Mouse (Mus musculus): ENCODE measurements around the gene Mpzl1. TPM values are rescaled to one million over a fixed set of nuclear protein-coding genes. Genes with fewer than 3 reads are reported as not detected.
A peak's percentile ranks its signal among the peaks of the same experiment; 100 is the strongest.

Mpzl1 gene
- polyA plus RNA-seq, 1 experiment from 2014 or later = 71.4 TPM

DNA sequence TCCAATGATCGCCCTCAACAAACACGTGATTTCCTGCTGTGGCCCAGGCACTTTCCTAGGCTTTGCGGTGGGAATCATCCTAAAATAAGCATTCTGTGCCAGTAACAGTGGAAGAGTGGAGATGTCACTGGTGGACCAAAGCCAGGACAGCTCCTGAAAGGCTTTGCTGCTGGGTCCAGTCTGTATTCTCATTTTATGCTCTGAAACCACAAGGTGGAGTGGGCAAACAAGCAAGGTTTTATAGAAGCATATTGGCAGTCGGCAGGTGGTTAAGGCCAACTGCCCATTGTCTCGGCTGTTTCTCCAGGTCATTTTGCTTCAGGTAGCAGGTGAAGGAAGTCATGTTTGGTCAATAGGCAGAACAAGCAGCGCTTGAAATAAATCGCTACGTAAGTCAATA is 3.2 kb downstream of the Mpzl1 start:
- no peak overlapping the region for H3K27ac ChIP-seq (replicated peaks)
- peaks cover 6% of the 10 kb centered on the region for H3K4me1 ChIP-seq (replicated peaks; ENCODE audit: control insufficient read depth, insufficient read depth)
- DNase-seq (ENCODE audit: low spot score) (no peak), ATAC-seq (ENCODE audit: low FRiP score, low TSS enrichment) (no peak)
- no peaks in the 10 kb centered on the region for H3K36me3 ChIP-seq (ENCODE audit: control insufficient read depth, insufficient read depth, low read length)
- TF ChIP-seq CTCF (IDR thresholded peaks at IDR 0.05; ENCODE audit: low read depth) (no peak; the same call in 1 of the 2 replicates), EP300 (optimal IDR thresholded peaks at IDR 0.05) (no peak)
- no peak overlapping the region for H3K9ac ChIP-seq (ENCODE audit: low read length)
- H3K4me2 ChIP-seq (replicated peaks; ENCODE audit: low read depth) = peak overlapping the region; percentile 25
- WGBS = 52% methylated on average over 8 of the region's 8 CpGs
- H3K9me3 ChIP-seq (ENCODE audit: control insufficient read depth, low read length) = no peaks in the 10 kb centered on the region
- peak overlapping the region; percentile 8; the same call in 1 of the 2 replicates for H3K4me3 ChIP-seq (ENCODE audit: low read depth, low read length)
- H3K27me3 ChIP-seq (ENCODE audit: control insufficient read depth, insufficient read depth, low read length) = no peaks in the 10 kb centered on the region

GRCm38 (mm10) chr1:165629975-165630374 is 4.4 kb downstream of the Mpzl1 start:
- H3K4me2 ChIP-seq (replicated peaks; ENCODE audit: low read depth) = peak overlapping the region; percentile 14; the same call in 1 of the 2 replicates
- no peaks in the 10 kb centered on the region for H3K36me3 ChIP-seq (ENCODE audit: control insufficient read depth, insufficient read depth, low read length)
- DNase-seq (ENCODE audit: low spot score) (peak; percentile 44), ATAC-seq (ENCODE audit: low FRiP score, low TSS enrichment) (no peak)
- H3K27me3 ChIP-seq (ENCODE audit: control insufficient read depth, insufficient read depth, low read length) = no peaks in the 10 kb centered on the region
- H3K9ac ChIP-seq (ENCODE audit: low read length) = no peak overlapping the region
- H3K27ac ChIP-seq (replicated peaks) = peak overlapping the region; percentile 65
- peaks cover 4% of the 10 kb centered on the region for H3K4me1 ChIP-seq (replicated peaks; ENCODE audit: control insufficient read depth, insufficient read depth)
- WGBS = 26% methylated on average over 8 of the region's 8 CpGs
- H3K4me3 ChIP-seq (ENCODE audit: low read depth, low read length) = no peak overlapping the region
- TF ChIP-seq EP300 (optimal IDR thresholded peaks at IDR 0.05) (no peak), CTCF (IDR thresholded peaks at IDR 0.05; ENCODE audit: low read depth) (no peak)
- no peaks in the 10 kb centered on the region for H3K9me3 ChIP-seq (ENCODE audit: control insufficient read depth, low read length)

DNA sequence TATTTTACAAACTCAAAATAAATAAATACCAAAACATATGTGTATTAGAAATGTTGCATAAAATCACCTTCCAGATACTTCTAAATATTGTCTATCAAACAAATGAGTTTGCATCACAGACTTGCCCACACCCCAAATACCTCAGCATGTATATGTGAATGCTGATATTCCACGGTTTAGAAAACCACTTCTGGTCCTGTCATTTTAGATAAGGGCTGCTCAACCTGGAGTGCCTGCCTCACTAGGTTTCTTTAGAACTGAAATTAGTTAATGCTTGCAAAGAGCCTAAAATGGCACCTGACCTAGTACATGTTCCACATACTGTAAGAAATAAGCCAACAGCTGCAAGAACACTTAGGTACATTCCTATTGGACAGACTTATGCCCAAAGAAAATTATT is 5.7 kb downstream of the Mpzl1 start:
- no peaks in the 10 kb centered on the region for H3K9me3 ChIP-seq (ENCODE audit: control insufficient read depth, low read length)
- peaks cover 4% of the 10 kb centered on the region for H3K4me1 ChIP-seq (replicated peaks; ENCODE audit: control insufficient read depth, insufficient read depth)
- ATAC-seq (ENCODE audit: low FRiP score, low TSS enrichment) (no peak), DNase-seq (ENCODE audit: low spot score) (no peak)
- 73% methylated on average over 1 of the region's 1 CpGs for WGBS
- no peak overlapping the region for H3K4me2 ChIP-seq (replicated peaks; ENCODE audit: low read depth)
- TF ChIP-seq CTCF (IDR thresholded peaks at IDR 0.05; ENCODE audit: low read depth) (no peak), EP300 (optimal IDR thresholded peaks at IDR 0.05) (no peak)
- no peak overlapping the region for H3K4me3 ChIP-seq (ENCODE audit: low read depth, low read length)
- H3K27ac ChIP-seq (replicated peaks) = no peak overlapping the region
- no peaks in the 10 kb centered on the region for H3K27me3 ChIP-seq (ENCODE audit: control insufficient read depth, insufficient read depth, low read length)
- H3K36me3 ChIP-seq (ENCODE audit: control insufficient read depth, insufficient read depth, low read length) = no peaks in the 10 kb centered on the region
- H3K9ac ChIP-seq (ENCODE audit: low read length) = no peak overlapping the region

DNA sequence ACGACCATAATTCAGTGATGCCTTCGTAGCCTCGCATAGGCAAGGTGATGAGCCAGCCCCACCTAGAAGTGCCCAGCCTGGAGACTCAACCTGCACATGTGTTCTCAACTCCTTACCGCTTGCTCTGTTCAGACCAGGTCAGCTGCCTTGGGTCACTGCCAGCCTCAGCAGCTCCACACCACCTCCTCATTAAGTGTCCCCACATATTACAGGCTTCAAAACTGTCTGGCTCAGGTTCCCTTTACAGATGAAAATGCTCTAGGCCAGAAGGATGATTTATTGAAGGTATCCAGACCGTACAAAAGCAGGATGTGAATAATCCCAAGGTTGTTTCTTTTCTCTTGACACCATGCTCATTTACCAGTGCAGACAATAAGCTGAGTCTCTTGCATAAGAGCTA is 8.4 kb downstream of the Mpzl1 start:
- no peak overlapping the region for H3K27ac ChIP-seq (replicated peaks)
- WGBS = 77% methylated on average over 5 of the region's 5 CpGs
- H3K27me3 ChIP-seq (ENCODE audit: control insufficient read depth, insufficient read depth, low read length) = no peaks in the 10 kb centered on the region
- no peak overlapping the region for H3K4me3 ChIP-seq (ENCODE audit: low read depth, low read length)
- H3K9me3 ChIP-seq (ENCODE audit: control insufficient read depth, low read length) = no peaks in the 10 kb centered on the region
- no peak for ATAC-seq (ENCODE audit: low FRiP score, low TSS enrichment)
- H3K4me1 ChIP-seq (replicated peaks; ENCODE audit: control insufficient read depth, insufficient read depth) = peaks cover 2% of the 10 kb centered on the region; the same call in 1 of the 2 replicates
- no peak overlapping the region for H3K4me2 ChIP-seq (replicated peaks; ENCODE audit: low read depth)
- no peak for DNase-seq (ENCODE audit: low spot score)
- no peak for TF ChIP-seq EP300 (optimal IDR thresholded peaks at IDR 0.05)
- no peak for TF ChIP-seq CTCF (IDR thresholded peaks at IDR 0.05; ENCODE audit: low read depth)
- H3K9ac ChIP-seq (ENCODE audit: low read length) = no peak overlapping the region
- H3K36me3 ChIP-seq (ENCODE audit: control insufficient read depth, insufficient read depth, low read length) = no peaks in the 10 kb centered on the region

- no peak for TF ChIP-seq CTCF (IDR thresholded peaks at IDR 0.05; ENCODE audit: low read depth)
- no peak for TF ChIP-seq EP300 (optimal IDR thresholded peaks at IDR 0.05)
- Histone ChIP-seq H3K9ac (ENCODE audit: low read length) (no peak overlapping the region), H3K9me3 (ENCODE audit: control insufficient read depth, low read length) (no peaks in the 10 kb centered on the region), H3K36me3 (ENCODE audit: control insufficient read depth, insufficient read depth, low read length) (no peaks in the 10 kb centered on the region), H3K4me1 (replicated peaks; ENCODE audit: control insufficient read depth, insufficient read depth) (no peaks in the 10 kb centered on the region; the same call in 1 of the 2 replicates), H3K27me3 (ENCODE audit: control insufficient read depth, insufficient read depth, low read length) (no peaks in the 10 kb centered on the region), H3K4me2 (replicated peaks; ENCODE audit: low read depth) (no peak overlapping the region), H3K4me3 (ENCODE audit: low read depth, low read length) (no peak overlapping the region), H3K27ac (replicated peaks) (no peak overlapping the region)
- 81% methylated on average over 5 of the region's 5 CpGs for WGBS
- DNase-seq (ENCODE audit: low spot score) = no peak
- ATAC-seq (ENCODE audit: low FRiP score, low TSS enrichment) = no peak
These were observed 9.3 kb downstream of the Mpzl1 start for GRCm38 (mm10) chr1:165625058-165625457.

DNA sequence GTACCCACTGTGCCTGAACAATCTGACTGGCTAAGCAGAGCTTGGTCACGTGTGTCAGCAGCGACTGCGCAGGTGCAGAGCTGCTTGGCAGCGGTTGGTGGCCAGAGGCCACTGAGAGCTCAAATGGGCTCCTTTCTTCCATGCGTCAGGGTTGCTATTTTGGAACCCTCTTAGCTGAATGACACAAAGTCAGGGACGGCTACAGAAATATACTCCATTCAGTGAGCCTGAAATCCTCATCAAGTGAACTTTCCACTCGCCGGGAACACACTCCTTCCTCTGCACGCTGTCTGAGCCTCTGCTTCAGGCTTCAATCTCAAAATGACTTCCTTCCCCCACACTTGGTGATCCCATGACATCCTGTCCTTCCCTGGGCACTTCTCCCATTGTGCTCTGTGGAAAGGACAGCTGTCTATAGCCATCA is 16.1 kb downstream of the Mpzl1 start:
- Histone ChIP-seq H3K27me3 (ENCODE audit: control insufficient read depth, insufficient read depth, low read length) (no peaks in the 10 kb centered on the region), H3K4me2 (replicated peaks; ENCODE audit: low read depth) (no peak overlapping the region), H3K9ac (ENCODE audit: low read length) (no peak overlapping the region), H3K36me3 (ENCODE audit: control insufficient read depth, insufficient read depth, low read length) (peaks cover 5% of the 10 kb centered on the region; the same call in 1 of the 2 replicates), H3K4me3 (ENCODE audit: low read depth, low read length) (no peak overlapping the region), H3K9me3 (ENCODE audit: control insufficient read depth, low read length) (no peaks in the 10 kb centered on the region), H3K4me1 (replicated peaks; ENCODE audit: control insufficient read depth, insufficient read depth) (no peaks in the 10 kb centered on the region; the same call in 1 of the 2 replicates), H3K27ac (replicated peaks) (peak overlapping the region; percentile 24; the same call in 1 of the 2 replicates)
- no peak for TF ChIP-seq CTCF (IDR thresholded peaks at IDR 0.05; ENCODE audit: low read depth)
- no peak for TF ChIP-seq EP300 (optimal IDR thresholded peaks at IDR 0.05)
- WGBS = 76% methylated on average over 9 of the region's 9 CpGs
- DNase-seq (ENCODE audit: low spot score) (no peak), ATAC-seq (ENCODE audit: low FRiP score, low TSS enrichment) (no peak)

All from stomach, postnatal 0 days (tissue).